Mouse (Mus musculus) CD4-positive, CD25-positive, alpha-beta regulatory T cell, adult 9 weeks (primary cell): ENCODE results near the gene Ift52. TPM values are rescaled to one million over a fixed set of nuclear protein-coding genes. Genes with fewer than 3 reads are reported as not detected.

Experiments used
- polyA plus RNA-seq: library from polyadenylated mRNA; unstranded; fragments of 100-300 nt; shearing (Covaris generic); gene quantifications from one replicate; pipeline ENCODE4 v1.2.1, GENCODE M21; 2017

The Ift52 gene
- 68.5 TPM for polyA plus RNA-seq

GRCm38 (mm10) chr2:163016916-163017743, at the start of gene Ift52:
Gene Ift52, plus strand, starts transcription at chr2:163017354.

GRCm38 (mm10) chr2:162987218-162987617, 29.9 kb upstream of the Ift52 start, which contains the start of gene Sgk2:
Gene Sgk2, plus strand, starts transcription at chr2:162987330.

GRCm38 (mm10) chr2:163054335-163054840, 37.2 kb downstream of the Ift52 start, which contains the start of gene Mybl2:
Gene Mybl2, plus strand, starts transcription at chr2:163054687.

GRCm38 (mm10) chr2:163087728-163088127, 70.6 kb downstream of the Ift52 start, which contains the start of gene Gtsf1l:
Gene Gtsf1l, minus strand, starts transcription at chr2:163087855.

Other genes with a start within 250 kb of the Ift52 start
- gene Srsf6, start 85.8 kb upstream of the Ift52 start, polyA plus RNA-seq = 32.8 TPM
- not detected for gene L3mbtl1, start 73.9 kb upstream of the Ift52 start, polyA plus RNA-seq
- gene Sgk2, start 30.0 kb upstream of the Ift52 start, polyA plus RNA-seq = not detected
- gene Mybl2, start 37.3 kb downstream of the Ift52 start, polyA plus RNA-seq = 3.8 TPM
- gene Gtsf1l, start 70.5 kb downstream of the Ift52 start, polyA plus RNA-seq = not detected
- 8.4 TPM for gene Tox2, start 185.8 kb downstream of the Ift52 start, polyA plus RNA-seq